Mouse (Mus musculus): ENCODE data around the gene Ddb1. TPM values are rescaled to one million over a fixed set of nuclear protein-coding genes. Genes with fewer than 3 reads are reported as not detected.

The Ddb1 gene
- polyA plus RNA-seq, 1 experiment from 2014 or later = 100 TPM

DNA sequence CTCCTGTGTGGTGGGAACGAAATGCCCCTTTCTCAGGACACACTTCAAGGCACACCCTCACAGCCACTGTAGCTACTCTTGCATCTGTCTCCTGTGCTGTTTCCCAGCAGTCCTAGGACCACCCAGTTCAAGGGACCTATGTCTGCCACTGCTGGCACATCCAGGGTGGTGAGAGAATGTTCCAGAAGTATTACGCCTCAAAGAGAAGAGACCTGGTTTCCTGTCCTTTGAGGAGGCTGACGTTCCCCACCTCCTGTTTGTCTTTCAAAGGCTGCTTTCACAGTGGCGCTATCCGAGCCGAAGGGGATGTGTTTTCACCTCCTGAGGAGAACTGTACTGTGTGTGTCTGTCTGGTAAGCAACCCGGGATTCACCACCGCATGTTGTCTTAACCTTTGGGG is 43.0 kb downstream of the Ddb1 start:
- Histone ChIP-seq H3K27me3 (replicated peaks; ENCODE audit: control insufficient read depth, insufficient read depth, low read length) (no peaks in the 10 kb centered on the region), H3K36me3 (ENCODE audit: control insufficient read depth, insufficient read depth) (no peaks in the 10 kb centered on the region), H3K27ac (ENCODE audit: low read depth, low read length) (no peak overlapping the region), H3K4me3 (ENCODE audit: low read depth, low read length) (no peak overlapping the region), H3K4me1 (replicated peaks; ENCODE audit: control insufficient read depth, insufficient read depth, low read length) (no peaks in the 10 kb centered on the region), H3K4me2 (replicated peaks; ENCODE audit: low read depth) (no peak overlapping the region), H3K9me3 (ENCODE audit: control insufficient read depth) (no peaks in the 10 kb centered on the region), H3K9ac (ENCODE audit: low read depth, low read length) (no peak overlapping the region)
- 75% methylated on average over 8 of the region's 8 CpGs for WGBS
- no peak for TF ChIP-seq CTCF (IDR thresholded peaks at IDR 0.05; ENCODE audit: low read depth)
- ATAC-seq = no peak

DNA sequence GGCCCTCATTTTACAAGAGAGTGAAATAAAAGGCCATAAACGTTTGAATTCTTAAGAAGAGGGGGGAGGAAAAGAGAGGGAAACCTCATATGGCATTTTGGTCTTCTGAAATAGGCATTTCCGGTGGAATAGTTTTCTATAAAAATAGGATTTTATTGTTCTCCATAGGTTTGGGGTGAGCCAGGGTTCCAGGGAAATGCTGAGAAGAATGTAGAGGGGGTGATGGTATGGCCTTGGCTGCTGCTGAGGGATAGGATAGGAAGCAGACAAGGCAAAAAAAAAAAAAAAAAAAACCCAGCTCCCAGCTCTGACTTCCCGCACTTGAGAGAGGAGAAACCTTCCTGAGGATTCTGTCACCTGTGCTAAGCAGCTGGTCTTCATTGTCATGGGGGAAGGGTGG is 50.9 kb downstream of the Ddb1 start:
- Histone ChIP-seq H3K9me3 (ENCODE audit: control insufficient read depth) (no peaks in the 10 kb centered on the region), H3K4me1 (replicated peaks; ENCODE audit: control insufficient read depth, insufficient read depth, low read length) (peaks cover 4% of the 10 kb centered on the region; the same call in 1 of the 2 replicates), H3K36me3 (ENCODE audit: control insufficient read depth, insufficient read depth) (no peaks in the 10 kb centered on the region), H3K27me3 (replicated peaks; ENCODE audit: control insufficient read depth, insufficient read depth, low read length) (no peaks in the 10 kb centered on the region), H3K4me3 (ENCODE audit: low read depth, low read length) (no peak overlapping the region), H3K4me2 (replicated peaks; ENCODE audit: low read depth) (no peak overlapping the region), H3K9ac (ENCODE audit: low read depth, low read length) (no peak overlapping the region), H3K27ac (ENCODE audit: low read depth, low read length) (peak overlapping the region; percentile 75)
- TF ChIP-seq CTCF (IDR thresholded peaks at IDR 0.05; ENCODE audit: low read depth) = no peak
- no peak for ATAC-seq
- 48% methylated on average over 3 of the region's 3 CpGs for WGBS

DNA sequence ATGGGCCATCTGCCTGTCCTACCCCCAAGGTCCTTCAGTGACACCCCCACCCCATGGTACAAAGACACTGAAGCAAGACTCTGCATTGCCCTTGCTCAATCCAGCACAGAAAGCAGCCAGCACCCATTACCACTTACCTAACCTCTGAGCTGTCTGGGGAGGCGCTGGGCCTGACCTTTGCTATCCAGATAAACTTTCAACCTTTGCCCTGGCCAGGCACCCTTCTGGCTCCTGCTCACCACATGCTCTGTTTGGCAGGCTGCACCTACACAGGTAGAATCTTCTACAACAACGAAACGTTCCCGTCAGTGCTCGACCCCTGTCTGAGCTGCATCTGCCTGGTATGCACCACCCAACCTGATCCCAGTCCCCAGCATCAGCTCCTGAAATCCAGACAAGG is 52.6 kb downstream of the Ddb1 start:
- Histone ChIP-seq H3K4me2 (replicated peaks; ENCODE audit: low read depth) (peak overlapping the region; percentile 9; the same call in 1 of the 2 replicates), H3K9me3 (ENCODE audit: control insufficient read depth) (no peaks in the 10 kb centered on the region), H3K9ac (ENCODE audit: low read depth, low read length) (no peak overlapping the region), H3K27ac (ENCODE audit: low read depth, low read length) (peak overlapping the region; percentile 82), H3K27me3 (replicated peaks; ENCODE audit: control insufficient read depth, insufficient read depth, low read length) (no peaks in the 10 kb centered on the region), H3K4me1 (replicated peaks; ENCODE audit: control insufficient read depth, insufficient read depth, low read length) (peaks cover 4% of the 10 kb centered on the region; the same call in 1 of the 2 replicates), H3K36me3 (ENCODE audit: control insufficient read depth, insufficient read depth) (no peaks in the 10 kb centered on the region), H3K4me3 (ENCODE audit: low read depth, low read length) (no peak overlapping the region)
- 33% methylated on average over 5 of the region's 5 CpGs for WGBS
- peak; percentile 74 for ATAC-seq
- no peak for TF ChIP-seq CTCF (IDR thresholded peaks at IDR 0.05; ENCODE audit: low read depth)

DNA sequence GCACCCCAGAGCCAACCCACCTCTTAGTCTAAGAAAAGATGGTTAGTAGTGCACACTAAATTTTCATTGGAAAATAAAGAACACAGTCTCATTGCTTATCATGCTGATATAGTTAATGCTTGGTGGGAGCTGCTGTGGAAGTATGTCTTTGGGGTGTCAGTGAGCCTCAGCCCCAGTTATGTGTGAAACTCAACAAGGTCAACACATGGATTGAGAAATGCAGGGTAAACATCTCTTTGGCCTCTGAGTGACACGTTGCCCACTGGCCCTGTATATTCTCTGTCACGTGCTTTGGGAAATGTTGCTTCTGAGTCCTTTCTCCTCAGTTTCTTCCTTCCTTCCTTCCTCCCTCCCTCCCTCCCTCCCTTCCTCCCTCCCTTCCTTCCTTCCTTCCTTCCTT is 53.3 kb downstream of the Ddb1 start:
- Histone ChIP-seq H3K9ac (ENCODE audit: low read depth, low read length) (no peak overlapping the region), H3K27ac (ENCODE audit: low read depth, low read length) (peak overlapping the region; percentile 82)
- 44% methylated on average over 2 of the region's 2 CpGs for WGBS

DNA sequence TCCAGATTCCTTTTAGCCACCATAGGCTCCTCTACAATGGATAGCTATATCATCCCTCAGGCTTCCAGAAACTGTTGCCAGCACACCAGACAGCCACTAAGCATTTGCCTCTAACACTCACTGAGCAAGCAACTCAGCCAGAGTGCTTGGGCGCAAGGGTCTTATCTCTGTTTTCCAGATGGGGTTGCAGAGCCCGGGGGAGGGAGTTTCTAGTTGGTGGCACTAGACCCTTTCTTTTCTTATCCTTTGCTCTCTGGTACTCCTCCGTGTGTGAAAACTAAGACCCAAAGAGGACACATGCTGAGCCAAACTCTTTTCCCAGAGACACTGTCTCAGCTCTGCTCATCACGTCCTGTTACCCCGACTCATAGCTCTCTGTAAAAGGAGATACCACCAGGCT is 56.2 kb downstream of the Ddb1 start:
- Histone ChIP-seq H3K27me3 (replicated peaks; ENCODE audit: control insufficient read depth, insufficient read depth, low read length) (no peaks in the 10 kb centered on the region), H3K9ac (ENCODE audit: low read depth, low read length) (no peak overlapping the region), H3K9me3 (ENCODE audit: control insufficient read depth) (no peaks in the 10 kb centered on the region), H3K4me3 (ENCODE audit: low read depth, low read length) (no peak overlapping the region), H3K36me3 (ENCODE audit: control insufficient read depth, insufficient read depth) (no peaks in the 10 kb centered on the region), H3K4me2 (replicated peaks; ENCODE audit: low read depth) (no peak overlapping the region), H3K4me1 (replicated peaks; ENCODE audit: control insufficient read depth, insufficient read depth, low read length) (peaks cover 4% of the 10 kb centered on the region; the same call in 1 of the 2 replicates), H3K27ac (ENCODE audit: low read depth, low read length) (no peak overlapping the region)
- no peak for ATAC-seq
- 81% methylated on average over 5 of the region's 5 CpGs for WGBS
- no peak for TF ChIP-seq CTCF (IDR thresholded peaks at IDR 0.05; ENCODE audit: low read depth)

More for the DNA sequence above, 53.3 kb downstream of the Ddb1 start:
- H3K4me2 ChIP-seq (replicated peaks; ENCODE audit: low read depth) = no peak overlapping the region
- H3K27me3 ChIP-seq (replicated peaks; ENCODE audit: control insufficient read depth, insufficient read depth, low read length) = no peaks in the 10 kb centered on the region
- H3K4me1 ChIP-seq (replicated peaks; ENCODE audit: control insufficient read depth, insufficient read depth, low read length) = peaks cover 4% of the 10 kb centered on the region; the same call in 1 of the 2 replicates
- no peak for TF ChIP-seq CTCF (IDR thresholded peaks at IDR 0.05; ENCODE audit: low read depth)
- H3K9me3 ChIP-seq (ENCODE audit: control insufficient read depth) = no peaks in the 10 kb centered on the region
- no peak for ATAC-seq
- no peaks in the 10 kb centered on the region for H3K36me3 ChIP-seq (ENCODE audit: control insufficient read depth, insufficient read depth)
- H3K4me3 ChIP-seq (ENCODE audit: low read depth, low read length) = no peak overlapping the region

DNA sequence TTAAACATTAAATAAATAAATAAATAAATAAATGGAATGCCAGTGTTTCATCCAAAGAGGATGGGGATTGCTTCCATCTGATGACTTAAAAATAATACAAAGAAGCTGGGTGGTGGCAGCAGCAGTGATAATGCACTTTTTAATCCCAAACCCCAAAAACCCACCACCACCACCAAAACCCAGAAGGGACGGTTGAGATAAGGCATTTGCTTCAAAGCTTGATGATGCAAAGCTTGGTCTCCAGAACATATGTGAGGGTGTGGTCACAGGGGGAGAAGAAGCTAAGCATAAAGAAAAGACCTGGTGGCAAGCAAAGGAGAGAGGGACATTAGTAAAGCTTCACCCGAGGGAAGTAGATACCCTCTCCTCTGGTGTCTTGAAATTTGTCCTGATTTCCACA is 56.8 kb downstream of the Ddb1 start:
- no peak overlapping the region for H3K4me2 ChIP-seq (replicated peaks; ENCODE audit: low read depth)
- no peak for ATAC-seq
- H3K36me3 ChIP-seq (ENCODE audit: control insufficient read depth, insufficient read depth) = no peaks in the 10 kb centered on the region
- H3K4me1 ChIP-seq (replicated peaks; ENCODE audit: control insufficient read depth, insufficient read depth, low read length) = peaks cover 4% of the 10 kb centered on the region; the same call in 1 of the 2 replicates
- no peak overlapping the region for H3K27ac ChIP-seq (ENCODE audit: low read depth, low read length)
- 92% methylated on average over 2 of the region's 2 CpGs for WGBS
- no peak overlapping the region for H3K9ac ChIP-seq (ENCODE audit: low read depth, low read length)
- H3K27me3 ChIP-seq (replicated peaks; ENCODE audit: control insufficient read depth, insufficient read depth, low read length) = no peaks in the 10 kb centered on the region
- no peaks in the 10 kb centered on the region for H3K9me3 ChIP-seq (ENCODE audit: control insufficient read depth)
- TF ChIP-seq CTCF (IDR thresholded peaks at IDR 0.05; ENCODE audit: low read depth) = no peak
- no peak overlapping the region for H3K4me3 ChIP-seq (ENCODE audit: low read depth, low read length)

DNA sequence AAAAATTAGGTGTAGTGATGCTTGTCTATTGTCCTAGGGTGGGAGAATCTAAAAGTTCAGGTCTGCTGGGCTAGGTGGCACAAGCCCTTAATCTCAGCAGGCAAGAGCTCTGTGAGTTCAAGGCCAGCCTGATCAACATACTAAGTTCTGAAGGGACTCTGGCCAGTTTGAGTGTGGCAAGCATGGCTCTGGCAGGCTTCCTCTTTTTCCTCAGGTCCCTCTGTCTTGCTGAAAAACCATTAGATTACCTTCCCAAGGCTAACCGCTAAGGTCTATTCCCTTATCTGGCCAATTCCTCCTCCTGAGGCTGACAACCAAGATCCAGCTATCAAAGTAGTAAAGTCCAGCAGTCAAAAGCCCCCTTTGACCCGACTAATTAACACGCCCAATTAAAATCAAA is 57.5 kb downstream of the Ddb1 start:
- WGBS = 52% methylated on average over 3 of the region's 3 CpGs
- no peaks in the 10 kb centered on the region for H3K9me3 ChIP-seq (ENCODE audit: control insufficient read depth)
- no peaks in the 10 kb centered on the region for H3K36me3 ChIP-seq (ENCODE audit: control insufficient read depth, insufficient read depth)
- H3K4me2 ChIP-seq (replicated peaks; ENCODE audit: low read depth) = no peak overlapping the region
- no peak for ATAC-seq
- TF ChIP-seq CTCF (IDR thresholded peaks at IDR 0.05; ENCODE audit: low read depth) = no peak
- H3K27ac ChIP-seq (ENCODE audit: low read depth, low read length) = no peak overlapping the region
- H3K9ac ChIP-seq (ENCODE audit: low read depth, low read length) = no peak overlapping the region
- no peaks in the 10 kb centered on the region for H3K27me3 ChIP-seq (replicated peaks; ENCODE audit: control insufficient read depth, insufficient read depth, low read length)
- no peak overlapping the region for H3K4me3 ChIP-seq (ENCODE audit: low read depth, low read length)
- peaks cover 4% of the 10 kb centered on the region; the same call in 1 of the 2 replicates for H3K4me1 ChIP-seq (replicated peaks; ENCODE audit: control insufficient read depth, insufficient read depth, low read length)

All from intestine, postnatal 0 days (tissue).